Mouse (Mus musculus) frontal cortex, postnatal 36 days (tissue): ENCODE data around the gene Haus2.
"Not testable (repeated sequence)": the region's sequence is repeated elsewhere in the genome, so short reads cannot be mapped to it uniquely, and the experiment has no call there.

Source experiments
- DNase-seq, 2 experiments: peaks; one replicate each; pipeline ENCODE4 v3.0.0; 2022; ENCODE audit warnings: low spot score in 2 of 2

Haus2 gene

GRCm38 (mm10) chr2:120608830-120609723, at the start of gene Haus2, which contains the start of gene Lrrc57:
Haus2 (plus strand) TSS chr2:120609383.
Lrrc57 (minus strand) TSS chr2:120609520.
- DNase-seq: peak; percentile 92 to 94

DNA sequence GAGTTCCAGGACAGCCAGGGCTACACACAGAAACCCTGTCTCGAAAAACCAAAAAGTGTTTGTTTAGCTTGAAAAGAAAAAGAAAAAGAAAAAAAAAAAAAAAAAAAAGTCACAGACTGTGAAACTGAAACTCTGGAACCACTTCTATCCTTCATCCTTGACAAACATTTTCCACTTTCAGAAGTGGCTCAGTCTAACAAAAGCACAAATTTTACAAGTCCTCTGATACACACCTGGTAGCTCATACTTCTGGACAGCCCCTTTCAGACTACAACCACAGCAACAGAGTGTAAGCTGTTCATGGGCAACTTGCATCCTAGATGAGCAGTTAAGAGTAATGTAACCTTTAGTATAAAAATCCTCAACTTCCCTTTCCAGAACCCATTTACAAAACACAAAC, 47.7 kb upstream of the Haus2 start:
- no peak for DNase-seq

GRCm38 (mm10) chr2:120562859-120563234, 46.3 kb upstream of the Haus2 start:
- DNase-seq: no peak

DNA sequence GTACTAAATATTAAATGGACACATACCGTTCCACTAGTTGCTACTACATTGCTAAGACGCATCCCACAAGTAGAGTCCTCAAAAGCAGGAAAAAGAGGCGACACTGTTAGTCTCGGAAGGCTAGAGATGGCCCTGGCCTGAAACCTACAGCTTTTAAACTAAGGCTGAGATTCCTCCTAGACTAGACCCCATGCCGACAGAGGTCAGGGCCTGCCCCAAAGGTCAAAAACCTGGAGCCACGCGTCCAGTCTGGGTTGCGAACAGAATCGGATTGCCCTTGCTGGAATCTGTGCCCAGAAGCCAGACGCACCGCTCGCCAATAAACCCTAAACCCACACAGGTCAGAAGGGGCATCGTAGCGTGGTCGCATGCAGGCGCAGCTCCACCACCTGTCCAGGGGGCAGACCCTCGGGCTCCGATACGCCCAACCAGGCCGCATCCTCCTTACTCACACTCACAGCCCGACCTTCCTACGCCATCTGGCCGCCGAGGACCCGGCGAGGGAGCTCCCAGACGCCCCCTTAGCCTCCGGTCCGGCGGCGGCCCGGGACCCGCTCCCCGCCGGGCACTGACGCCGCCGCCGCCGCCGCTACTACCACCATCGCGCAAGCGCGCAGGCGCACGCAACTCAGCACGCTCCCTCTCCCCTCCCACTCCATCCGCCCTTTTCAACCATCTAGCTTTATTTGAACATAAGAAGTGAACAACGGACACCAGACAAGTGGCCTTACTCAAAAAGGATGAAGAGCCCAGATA, 45.8 kb upstream of the Haus2 start, which contains the start of gene Zfp106:
Gene Zfp106 (minus strand): TSS at position 609 of the 756 bp plus-strand sequence.
- peak; percentile 86 to 90 for DNase-seq

- not testable (repeated sequence) for DNase-seq
Measured at GRCm38 (mm10) chr2:120564548-120565188, 44.5 kb upstream of the Haus2 start.

GRCm38 (mm10) chr2:120565363-120565762, 43.8 kb upstream of the Haus2 start:
- DNase-seq: no peak

DNA sequence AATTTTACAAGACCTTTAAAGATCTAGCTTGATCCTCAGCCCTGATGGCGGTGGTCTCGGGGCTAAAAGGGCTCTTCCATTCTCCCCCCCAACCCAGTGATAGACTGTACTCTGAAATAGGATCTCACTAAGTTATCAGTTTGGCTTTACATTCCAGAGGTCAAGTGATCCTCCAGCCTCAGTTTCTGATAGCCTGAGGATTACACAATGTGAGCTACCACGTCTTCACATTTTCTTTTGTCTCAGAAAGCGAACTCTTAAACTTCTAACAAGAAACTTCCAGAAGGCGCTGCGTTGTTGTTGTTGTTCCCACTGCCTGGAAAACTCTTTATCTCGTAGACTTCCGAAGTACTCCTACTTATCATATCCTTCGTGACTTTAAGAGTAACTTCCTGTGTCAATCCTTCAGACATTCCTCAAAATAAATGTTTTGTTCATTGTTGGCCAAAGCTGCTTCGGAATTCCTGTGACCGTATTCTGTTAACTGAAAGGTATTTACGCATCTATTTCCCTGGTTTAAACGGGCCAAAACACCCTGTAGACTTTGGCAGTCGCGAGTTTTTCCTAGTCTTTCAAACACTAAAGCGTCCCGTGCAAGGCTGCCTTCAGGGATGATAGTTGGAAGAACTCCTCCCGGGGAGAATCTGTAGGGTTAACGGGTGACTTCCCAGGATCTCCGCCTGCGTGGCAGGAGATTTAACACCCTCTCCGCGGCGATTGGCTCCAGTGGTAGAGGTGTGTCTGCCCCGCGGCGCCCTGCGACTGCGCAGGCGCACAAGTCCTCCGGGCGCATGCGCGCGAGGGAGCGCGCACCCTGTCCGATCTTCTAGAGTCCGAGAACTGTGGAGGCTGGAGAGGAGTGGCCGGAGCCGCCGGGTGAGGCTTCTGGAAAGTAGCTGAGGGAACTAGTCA, 42.0 kb upstream of the Haus2 start, which contains the start of gene Snap23:
Gene Snap23 (plus strand): TSS at position 786 of the 912 bp plus-strand sequence.
- peak; percentile 94 to 95 for DNase-seq

DNA sequence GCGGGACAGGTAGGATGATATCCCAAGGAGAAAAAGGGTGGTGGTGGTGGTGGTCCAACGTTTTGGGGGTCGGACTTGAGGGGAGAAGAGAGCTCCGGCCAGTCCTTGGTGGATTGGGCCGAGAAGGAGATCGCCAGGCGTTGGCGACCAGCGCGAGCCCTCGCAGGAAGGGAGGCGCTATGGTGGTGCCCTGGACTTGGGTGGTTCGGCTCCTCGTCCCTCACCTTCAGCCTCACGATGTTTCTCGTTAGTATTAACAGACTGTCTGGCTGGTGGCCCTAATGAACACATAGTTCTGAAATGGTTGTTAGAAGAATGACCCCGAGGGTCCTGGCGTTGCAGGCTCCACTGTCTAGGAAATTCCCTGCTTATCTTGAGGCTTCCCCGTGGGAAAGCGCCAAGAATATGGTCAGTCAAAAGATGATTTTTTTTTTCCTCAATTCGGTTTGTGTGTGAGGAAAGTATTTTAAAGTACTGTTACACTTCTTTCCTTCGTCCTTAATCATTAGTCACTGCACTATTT, 41.3 kb upstream of the Haus2 start:
- no peak for DNase-seq

DNA sequence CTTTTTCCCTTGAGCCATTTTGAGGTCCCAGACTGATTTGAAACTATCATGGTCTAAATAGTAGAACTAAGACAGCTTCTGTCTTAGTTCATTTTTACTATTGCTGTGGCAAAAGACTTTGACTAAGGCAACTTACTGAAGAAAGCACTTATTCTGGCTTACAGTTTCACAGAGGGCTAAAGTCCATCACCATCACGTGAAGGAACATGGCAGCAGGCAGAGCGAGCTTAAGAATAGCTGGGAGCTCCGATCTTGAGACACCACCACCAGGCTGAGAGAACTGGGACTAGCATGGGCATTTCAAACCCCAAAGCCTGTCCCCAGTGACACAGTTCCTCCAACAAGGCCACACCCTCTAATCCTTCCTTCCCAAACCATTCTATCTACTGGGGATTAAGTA, 38.1 kb upstream of the Haus2 start:
- no peak for DNase-seq

- DNase-seq: not testable (repeated sequence)
Measured at GRCm38 (mm10) chr2:120572161-120572560, 37.0 kb upstream of the Haus2 start.

- DNase-seq: no peak
Measured at GRCm38 (mm10) chr2:120575121-120575520, 34.1 kb upstream of the Haus2 start.

GRCm38 (mm10) chr2:120575978-120576377, 33.2 kb upstream of the Haus2 start:
- no peak for DNase-seq

DNA sequence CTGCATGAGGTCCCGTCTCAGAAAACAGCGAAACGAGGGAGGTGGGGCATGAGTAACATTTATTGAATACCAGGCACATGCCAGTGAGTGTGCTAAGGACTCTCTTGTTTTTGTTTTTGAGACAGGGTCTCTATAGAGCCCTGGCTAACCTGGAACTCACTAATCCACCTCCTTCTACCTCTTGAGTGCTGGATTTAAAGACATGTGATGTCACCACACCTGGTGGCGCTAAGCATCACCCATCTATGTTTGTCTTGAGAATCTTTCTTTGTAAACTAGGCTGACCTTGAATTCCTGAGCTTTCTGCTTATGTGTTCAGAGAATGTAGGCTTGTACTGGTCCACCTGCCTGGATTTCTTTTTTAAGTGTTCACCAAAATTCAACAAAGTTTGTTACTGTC, 31.4 kb upstream of the Haus2 start:
- DNase-seq: no peak

DNA sequence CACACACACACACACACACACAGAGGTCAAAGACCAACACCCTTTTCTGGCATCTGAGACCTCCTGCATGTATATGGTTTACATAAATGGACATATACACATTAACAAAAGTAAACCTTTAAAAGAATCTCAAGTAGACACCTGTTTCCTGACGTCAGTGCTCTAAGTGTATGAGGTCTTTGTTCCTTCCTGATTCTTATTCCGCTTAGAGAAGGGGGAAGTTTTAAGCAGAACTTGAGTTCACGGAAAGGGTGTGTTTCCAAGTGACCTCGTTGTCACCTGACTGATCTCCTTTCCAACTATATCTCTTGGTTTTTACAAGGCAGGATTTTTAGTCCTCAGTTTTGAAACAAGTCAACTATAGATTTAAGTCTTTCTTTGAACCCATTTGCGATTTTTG, 30.9 kb upstream of the Haus2 start:
- no peak for DNase-seq

- peak; percentile 67 to 86 for DNase-seq
Measured at GRCm38 (mm10) chr2:120589759-120590158, 19.4 kb upstream of the Haus2 start.

DNA sequence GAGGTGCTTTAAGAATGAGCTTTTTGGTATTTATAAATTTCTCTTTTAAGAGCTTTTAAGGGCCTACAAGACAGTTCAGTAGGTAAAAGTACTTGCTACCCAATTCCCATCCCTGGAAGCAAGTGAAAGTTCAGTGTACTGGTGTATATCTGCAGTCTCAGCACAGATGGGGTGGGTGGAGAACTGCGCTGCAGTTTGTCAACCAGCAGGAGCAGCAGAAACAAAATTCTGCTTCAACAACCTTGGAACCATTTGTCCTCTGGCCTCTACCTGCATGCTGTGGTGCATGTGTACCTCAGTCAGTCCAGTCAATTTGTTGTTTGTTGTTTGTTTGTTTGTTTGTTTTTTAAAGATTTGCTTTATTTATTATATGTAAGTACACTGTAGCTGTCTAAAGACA, 17.0 kb upstream of the Haus2 start:
- no peak for DNase-seq

- DNase-seq: peak; percentile 17 to 57
Measured at GRCm38 (mm10) chr2:120597734-120598133, 11.4 kb upstream of the Haus2 start.

GRCm38 (mm10) chr2:120599506-120599905, 9.7 kb upstream of the Haus2 start:
- no peak for DNase-seq

DNA sequence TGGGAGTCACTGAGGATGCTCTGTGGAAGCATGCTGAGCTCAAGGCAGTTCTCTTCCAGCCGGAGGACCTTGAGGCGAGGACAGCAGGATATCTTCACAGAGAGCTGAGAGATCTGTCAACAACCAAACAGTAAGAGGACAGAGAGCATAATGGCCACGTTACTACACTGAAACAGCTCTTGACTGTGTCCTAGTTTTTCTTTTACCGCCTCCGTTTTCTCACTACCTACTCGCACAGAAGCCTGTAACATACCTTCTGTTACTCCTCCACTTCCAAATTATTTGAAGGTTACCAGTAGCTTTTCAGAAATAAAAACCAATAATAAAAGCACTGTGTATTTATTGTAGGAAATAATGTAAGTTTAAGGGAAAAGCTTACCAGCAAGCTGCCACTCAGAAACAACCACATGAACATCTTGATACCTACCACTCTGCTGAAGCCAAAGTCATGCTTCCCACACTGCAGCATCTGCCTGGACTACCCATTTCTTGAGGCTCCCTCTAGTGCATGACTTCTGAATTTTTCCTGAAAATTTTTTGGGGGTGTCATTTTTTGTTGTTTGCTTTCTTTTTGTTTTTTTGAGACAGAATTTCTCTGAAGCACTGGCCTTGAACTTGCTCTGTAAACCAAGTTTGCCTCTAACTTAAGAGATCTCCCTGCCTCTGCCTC, 3.0 kb upstream of the Haus2 start:
- peak in 1 of 2 experiments; percentile 63 for DNase-seq
